Mouse (Mus musculus) midbrain, embryonic 14.5 days (tissue): Measurements from ENCODE around the gene Fam171a1. TPM values are rescaled to one million over a fixed set of nuclear protein-coding genes. Genes with fewer than 3 reads are reported as not detected.
A peak's percentile ranks its signal among the peaks of the same experiment; 100 is the strongest.

Experiments used
- ATAC-seq: fragments of 200-750 bp; cut with Nextera tagmentation; 2 replicates; pipeline ENCODE4 v1.8.0; 2017; ENCODE audit warnings: moderate number of reproducible peaks, moderate library complexity; ENCODE audit not compliant: low FRiP score, low TSS enrichment
- DNase-seq: peaks from one replicate; pipeline ENCODE4 v3.0.0-alpha.2; 2015
- H3K27ac ChIP-seq: fragments of 300-500 bp; sonication (generic); replicated peaks from 2 replicates; pipeline ENCODE4 v1.5.1; 2014; ENCODE audit warnings: mild to moderate bottlenecking, low read depth, low read length, moderate library complexity
- H3K27me3 ChIP-seq: fragments of 300-500 bp; sonication (generic); 2 replicates; pipeline ENCODE4 v1.6.1; 2014; ENCODE audit warnings: low read length, control low read depth, mixed read lengths; ENCODE audit not compliant: control insufficient read depth, insufficient read depth
- H3K36me3 ChIP-seq: fragments of 300-500 bp; sonication (generic); 2 replicates; pipeline ENCODE4 v1.6.1; 2014; ENCODE audit warnings: low read length, control low read depth; ENCODE audit not compliant: control insufficient read depth, insufficient read depth
- H3K4me1 ChIP-seq: fragments of 300-500 bp; sonication (generic); 2 replicates; pipeline ENCODE4 v1.6.1; 2014; ENCODE audit warnings: mild to moderate bottlenecking, antibody characterized with exemption, low read length, control low read depth; ENCODE audit not compliant: control insufficient read depth, insufficient read depth
- H3K4me2 ChIP-seq: fragments of 300-500 bp; sonication (generic); 2 replicates; pipeline ENCODE4 v1.6.1; 2014; ENCODE audit warnings: mild to moderate bottlenecking, low read length, moderate library complexity
- H3K4me3 ChIP-seq: fragments of 300-500 bp; sonication (generic); replicated peaks from 2 replicates; pipeline ENCODE4 v1.5.1; 2014; ENCODE audit warnings: low read depth, low read length
- H3K9ac ChIP-seq: fragments of 300-500 bp; sonication (generic); replicated peaks from 2 replicates; pipeline ENCODE4 v1.6.1; 2014; ENCODE audit warnings: mild to moderate bottlenecking, low read length, moderate library complexity
- H3K9me3 ChIP-seq: fragments of 300-500 bp; sonication (generic); 2 replicates; pipeline ENCODE4 v1.6.1; 2016; ENCODE audit warnings: low read length, control low read depth, mixed read lengths; ENCODE audit not compliant: control insufficient read depth
- WGBS: fragments of 180-500 bp; shearing (Covaris S2); extraction: QIAGEN DNeasy Blood & Tissue Kit; methylation state at CpG from one replicate; pipeline ENCODE4 v1.1.7; 2014; 5-methylcytosine and 5-hydroxymethylcytosine counted together
- polyA plus RNA-seq: library from polyadenylated mRNA; unstranded; fragments of >200 nt; fragmentation: Nextera tagmentation; extraction: Ambion mirVana; gene quantifications from 2 replicates; pipeline ENCODE4 v1.2.1, GENCODE M21; 2014

Fam171a1 gene
- polyA plus RNA-seq, 1 experiment from 2014 or later = 50.9 TPM

DNA sequence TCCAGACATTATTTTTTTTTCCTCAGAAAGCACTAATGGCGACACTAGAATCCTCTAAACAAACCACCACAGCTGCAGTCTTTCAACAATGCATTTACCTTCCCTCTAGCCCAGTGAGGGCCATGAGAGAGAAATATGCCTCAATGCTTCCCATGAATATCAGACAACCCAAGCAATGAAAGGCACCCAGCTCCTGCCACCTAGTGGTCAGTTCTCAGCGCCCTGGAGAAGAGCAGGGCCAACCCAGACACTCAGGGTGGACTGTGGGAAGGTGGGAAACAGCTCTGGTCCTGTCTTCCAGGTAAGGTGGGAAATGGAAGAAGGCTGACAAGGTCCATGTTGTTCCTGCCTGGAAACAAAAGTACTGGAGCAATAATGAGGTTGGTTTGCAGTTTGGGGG lies 115.0 kb downstream of the Fam171a1 start:
- ATAC-seq = peak; percentile 70
- H3K4me1 ChIP-seq = no peaks in the 10 kb centered on the region
- 28% methylated on average over 2 of the region's 2 CpGs for WGBS

DNA sequence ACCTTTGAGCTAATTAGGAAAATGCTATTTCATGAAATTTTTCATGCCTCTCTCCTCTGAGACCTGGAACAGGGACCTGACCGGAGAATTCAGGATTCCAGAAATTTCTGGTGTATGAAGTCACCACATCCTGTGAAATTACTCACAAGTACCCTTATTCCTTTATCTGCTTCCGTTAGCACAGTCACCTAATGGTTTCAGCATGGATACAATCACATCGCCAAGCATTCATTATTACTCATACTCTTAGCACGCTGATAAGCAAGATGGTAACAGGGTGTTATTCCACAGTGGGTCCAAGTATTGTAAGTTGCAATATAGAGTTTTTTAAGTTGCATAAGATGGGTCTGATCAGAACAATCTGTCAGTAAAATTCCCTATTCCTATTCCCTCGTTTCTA lies 125.2 kb downstream of the Fam171a1 start:
- no peak overlapping the region for H3K27ac ChIP-seq
- H3K4me2 ChIP-seq = no peak overlapping the region
- ATAC-seq (no peak), DNase-seq (no peak)
- no peaks in the 10 kb centered on the region for H3K9me3 ChIP-seq
- H3K4me1 ChIP-seq = no peaks in the 10 kb centered on the region
- H3K4me3 ChIP-seq = no peak overlapping the region
- no peaks in the 10 kb centered on the region for H3K36me3 ChIP-seq
- WGBS = 83% methylated on average over 5 of the region's 5 CpGs
- H3K9ac ChIP-seq = no peak overlapping the region
- H3K27me3 ChIP-seq = no peaks in the 10 kb centered on the region

More for the DNA sequence above, 115.0 kb downstream of the Fam171a1 start:
- Histone ChIP-seq H3K27ac (no peak overlapping the region), H3K9ac (no peak overlapping the region), H3K9me3 (no peaks in the 10 kb centered on the region), H3K4me3 (no peak overlapping the region), H3K4me2 (no peak overlapping the region), H3K36me3 (peaks cover 30% of the 10 kb centered on the region), H3K27me3 (no peaks in the 10 kb centered on the region)
- DNase-seq = peak; percentile 80

GRCm38 (mm10) chr2:3244251-3244650 lies 130.2 kb downstream of the Fam171a1 start:
- no peaks in the 10 kb centered on the region for H3K27me3 ChIP-seq
- ATAC-seq (no peak), DNase-seq (no peak)
- no peak overlapping the region for H3K9ac ChIP-seq
- no peaks in the 10 kb centered on the region for H3K36me3 ChIP-seq
- H3K27ac ChIP-seq = no peak overlapping the region
- no peaks in the 10 kb centered on the region for H3K9me3 ChIP-seq
- H3K4me1 ChIP-seq = no peaks in the 10 kb centered on the region
- H3K4me2 ChIP-seq = no peak overlapping the region
- H3K4me3 ChIP-seq = no peak overlapping the region
- 57% methylated on average over 3 of the region's 3 CpGs for WGBS

- H3K4me3 ChIP-seq = no peak overlapping the region
- H3K9me3 ChIP-seq = no peaks in the 10 kb centered on the region
- H3K4me1 ChIP-seq = no peaks in the 10 kb centered on the region
- no peak for DNase-seq
- no peak for ATAC-seq
- WGBS = 81% methylated on average over 2 of the region's 2 CpGs
- H3K27ac ChIP-seq = no peak overlapping the region
- no peaks in the 10 kb centered on the region for H3K27me3 ChIP-seq
- no peak overlapping the region for H3K4me2 ChIP-seq
- no peak overlapping the region for H3K9ac ChIP-seq
- no peaks in the 10 kb centered on the region for H3K36me3 ChIP-seq
These were observed 137.3 kb downstream of the Fam171a1 start for GRCm38 (mm10) chr2:3251309-3251708.

DNA sequence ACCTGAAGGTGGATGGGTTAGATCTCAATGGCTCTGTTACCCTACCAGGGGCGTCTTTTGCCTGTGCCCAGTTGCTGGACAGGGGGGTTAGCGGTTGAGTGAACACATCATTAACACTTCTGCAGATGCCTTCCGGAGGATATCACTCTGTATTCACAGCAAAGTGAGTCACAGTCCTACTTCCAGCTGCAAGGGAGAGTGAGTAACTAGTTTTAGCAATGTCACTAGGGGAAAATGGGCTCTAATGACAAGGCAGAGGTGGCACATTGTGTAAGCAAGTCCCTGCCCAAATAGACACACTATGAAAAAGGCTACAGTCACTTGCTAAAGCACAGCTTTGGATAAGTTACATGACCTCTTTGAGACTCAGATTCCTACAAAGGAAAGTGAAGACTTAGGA lies 152.4 kb downstream of the Fam171a1 start:
- H3K4me1 ChIP-seq = no peaks in the 10 kb centered on the region
- H3K27ac ChIP-seq = no peak overlapping the region
- no peaks in the 10 kb centered on the region for H3K9me3 ChIP-seq
- ATAC-seq (no peak), DNase-seq (no peak)
- no peak overlapping the region for H3K4me3 ChIP-seq
- WGBS = 85% methylated on average over 3 of the region's 3 CpGs
- no peaks in the 10 kb centered on the region for H3K27me3 ChIP-seq
- no peak overlapping the region for H3K4me2 ChIP-seq
- no peaks in the 10 kb centered on the region for H3K36me3 ChIP-seq
- no peak overlapping the region for H3K9ac ChIP-seq

DNA sequence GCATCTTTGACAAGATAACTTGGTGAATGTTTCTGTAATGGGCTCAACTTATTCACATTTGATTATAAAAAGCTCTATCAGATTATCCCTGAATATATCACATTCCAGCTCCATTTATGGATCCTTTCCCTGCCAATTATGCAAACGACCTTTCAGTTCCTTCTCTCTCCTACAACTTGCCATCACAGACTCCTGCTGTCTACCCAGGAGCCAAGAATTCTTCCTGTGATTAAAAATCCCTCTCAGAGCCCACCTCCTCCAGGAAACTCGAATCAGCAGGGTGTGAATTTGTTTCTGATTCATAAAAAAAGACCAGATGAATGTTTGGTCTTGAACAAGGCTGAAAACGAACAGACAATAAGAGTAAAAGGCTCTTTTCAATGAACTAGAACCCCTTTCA lies 153.9 kb downstream of the Fam171a1 start:
- no peaks in the 10 kb centered on the region for H3K9me3 ChIP-seq
- no peak overlapping the region for H3K9ac ChIP-seq
- no peak overlapping the region for H3K27ac ChIP-seq
- no peak overlapping the region for H3K4me3 ChIP-seq
- H3K36me3 ChIP-seq = no peaks in the 10 kb centered on the region
- DNase-seq (no peak), ATAC-seq (no peak)
- no peaks in the 10 kb centered on the region for H3K4me1 ChIP-seq
- H3K4me2 ChIP-seq = no peak overlapping the region
- H3K27me3 ChIP-seq = no peaks in the 10 kb centered on the region
- 33% methylated on average over 3 of the region's 3 CpGs for WGBS

GRCm38 (mm10) chr2:3273349-3273748 lies 159.3 kb downstream of the Fam171a1 start:
- 84% methylated on average over 2 of the region's 2 CpGs for WGBS

GRCm38 (mm10) chr2:3276106-3276505 lies 162.1 kb downstream of the Fam171a1 start:
- no peak for ATAC-seq
- DNase-seq = no peak
- Histone ChIP-seq H3K27me3 (no peaks in the 10 kb centered on the region), H3K27ac (no peak overlapping the region), H3K9me3 (no peaks in the 10 kb centered on the region), H3K36me3 (no peaks in the 10 kb centered on the region), H3K4me1 (no peaks in the 10 kb centered on the region), H3K4me3 (no peak overlapping the region), H3K9ac (no peak overlapping the region), H3K4me2 (no peak overlapping the region)
- 81% methylated on average over 2 of the region's 2 CpGs for WGBS

More at GRCm38 (mm10) chr2:3273349-3273748, 159.3 kb downstream of the Fam171a1 start:
- Histone ChIP-seq H3K4me1 (no peaks in the 10 kb centered on the region), H3K27ac (no peak overlapping the region), H3K4me3 (no peak overlapping the region), H3K27me3 (no peaks in the 10 kb centered on the region), H3K4me2 (no peak overlapping the region), H3K9me3 (no peaks in the 10 kb centered on the region), H3K36me3 (no peaks in the 10 kb centered on the region), H3K9ac (no peak overlapping the region)
- no peak for ATAC-seq
- DNase-seq = no peak
